ENCODE assay signal across 8 mouse cellular contexts in genomic region chr2:113828943-113829882, GRCm38 (mm10). TPM values are rescaled to one million over a fixed set of nuclear protein-coding genes. Genes with fewer than 3 reads are reported as not detected.
DNase-seq lines count a peak whose midpoint lies in the region; ATAC-seq lines count a peak whose summit lies in the region.

Scg5 (minus strand) TSS chr2:113829121.

- ATAC-seq in frontal cortex, adult (ENCODE audit: low TSS enrichment) = peak; percentile 89
- peak; percentile 94 for ATAC-seq in inflammation-experienced regulatory T-cells, adult 6 months

- peak; percentile 79 for DNase-seq in WW6 (ENCODE audit: low read depth, low spot score)
- DNase-seq in cerebellum, adult 18-20 months = peak; percentile 93 to 97
- peak; percentile 66 to 89 for DNase-seq in left cerebral cortex, adult 8-10 months (ENCODE audit: low spot score in 2 of 2)
- peak; percentile 71 to 79 for DNase-seq in lung, postnatal 4 days
- DNase-seq in right cerebral cortex, postnatal 36 days (ENCODE audit: low spot score in 2 of 2) = peak; percentile 82 to 88
- DNase-seq in spleen, postnatal 10 days (ENCODE audit: low spot score in 2 of 2) = no peak

RNA-seq across cellular contexts. Expression of gene Scg5, which starts in this region (rescaled TPM):
- polyA plus RNA-seq in inflammation-experienced regulatory T-cells, adult 6 months (2017; shearing (Covaris generic)) = 10 to 100 TPM in 1 of 3 experiments, 1 to 10 TPM in 1, under 1 TPM in 1; 0.59 to 12.5 (median 8.1) TPM
- total RNA-seq in left cerebral cortex, adult 8-10 months (2022) = 100 to 1,000 TPM; 482 to 536 (median 524) TPM

Comparison
In these comparisons a context has a peak if more than half of its experiments do, and no peak if none do; other contexts are left out.
1. DNase-seq: peak in WW6 (single experiment), cerebellum, adult 18-20 months (2 of 2), left cerebral cortex, adult 8-10 months (2 of 2), lung, postnatal 4 days (2 of 2) and right cerebral cortex, postnatal 36 days (2 of 2); none in spleen, postnatal 10 days (0 of 2).